Mouse (Mus musculus) liver, adult 2 months (tissue): Measurements from ENCODE around the gene Crybb2.

ENCODE experiments used
- CTCF ChIP-seq: fragments of 200-500 bp; IDR thresholded peaks from 2 replicates; pipeline ENCODE4 v1.5.1; 2011; ENCODE audit warnings: low read depth, low read length, control low read depth
- POLR2A ChIP-seq: fragments of 200-500 bp; IDR thresholded peaks from 2 replicates; pipeline ENCODE4 v1.6.1; 2011; ENCODE audit warnings: low read length, control low read depth; ENCODE audit not compliant: insufficient read depth; ENCODE audit errors: extremely low read depth

DNA sequence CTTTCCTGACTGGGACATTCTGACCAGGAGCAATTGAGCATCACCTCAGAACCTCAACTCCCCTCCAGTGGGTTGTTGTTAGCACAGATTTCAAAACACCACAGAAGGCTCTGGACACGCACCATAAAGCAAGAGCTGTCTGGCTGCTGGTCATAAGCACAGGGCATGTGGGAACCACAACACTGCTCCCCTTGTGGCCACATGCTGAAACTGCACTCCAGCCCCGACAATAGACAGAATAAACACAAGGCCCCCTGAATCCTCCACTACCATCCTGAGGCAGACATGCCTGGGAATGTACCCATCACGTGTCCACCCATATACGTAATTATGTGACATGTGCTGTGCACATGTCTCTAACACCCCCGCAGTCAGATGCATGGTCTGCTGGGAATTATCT, 21.2 kb upstream of the Crybb2 start:
- peak; percentile 78 for TF ChIP-seq CTCF
- TF ChIP-seq POLR2A = no peak
